Mouse (Mus musculus) neural tube, embryonic 11.5 days (tissue): ENCODE results near the gene Prss12. TPM values are rescaled to one million over a fixed set of nuclear protein-coding genes. Genes with fewer than 3 reads are reported as not detected.

Source experiments
- ATAC-seq: fragments of 200-750 bp; cut with Nextera tagmentation; 2 replicates; pipeline ENCODE4 v1.8.0; 2017; ENCODE audit warnings: moderate number of reproducible peaks, mild to moderate bottlenecking, moderate TSS enrichment, moderate library complexity; ENCODE audit not compliant: insufficient read depth, low FRiP score, low TSS enrichment
- DNase-seq: peaks from one replicate; pipeline ENCODE4 v3.0.0-alpha.2; 2015; ENCODE audit warnings: low spot score
- H3K27ac ChIP-seq: fragments of 300-500 bp; sonication (generic); 2 replicates; pipeline ENCODE4 v1.5.1; 2014; ENCODE audit warnings: low read depth, mild to moderate bottlenecking, low read length
- H3K27me3 ChIP-seq: fragments of 300-500 bp; sonication (generic); 2 replicates; pipeline ENCODE4 v1.6.1; 2014; ENCODE audit warnings: mild to moderate bottlenecking, low read length, mixed read lengths; ENCODE audit not compliant: control insufficient read depth, insufficient read depth
- H3K36me3 ChIP-seq: fragments of 300-500 bp; sonication (generic); 2 replicates; pipeline ENCODE4 v1.6.1; 2014; ENCODE audit warnings: mild to moderate bottlenecking, low read length, moderate library complexity, mixed read lengths; ENCODE audit not compliant: control insufficient read depth, insufficient read depth
- H3K4me1 ChIP-seq: fragments of 300-500 bp; sonication (generic); 2 replicates; pipeline ENCODE4 v1.6.1; 2014; ENCODE audit warnings: low read length, mixed read lengths; ENCODE audit not compliant: control insufficient read depth, insufficient read depth
- H3K4me2 ChIP-seq: fragments of 300-500 bp; sonication (generic); 2 replicates; pipeline ENCODE4 v1.6.1; 2014; ENCODE audit warnings: low read depth, mild to moderate bottlenecking, moderate library complexity
- H3K4me3 ChIP-seq: fragments of 300-500 bp; sonication (generic); 2 replicates; pipeline ENCODE4 v1.5.1; 2014; ENCODE audit warnings: low read depth, low read length
- H3K9ac ChIP-seq: fragments of 300-500 bp; sonication (generic); 2 replicates; pipeline ENCODE4 v1.6.1; 2014; ENCODE audit warnings: mild to moderate bottlenecking, low read length
- H3K9me3 ChIP-seq: fragments of 300-500 bp; sonication (generic); 2 replicates; pipeline ENCODE4 v1.6.1; 2016; ENCODE audit warnings: low read length; ENCODE audit not compliant: control insufficient read depth
- WGBS: fragments of 180-500 bp; shearing (Covaris S2); extraction: QIAGEN DNeasy Blood & Tissue Kit; methylation state at CpG from one replicate; pipeline ENCODE4 v1.1.7; 2014; 5-methylcytosine and 5-hydroxymethylcytosine counted together
- polyA plus RNA-seq: library from polyadenylated mRNA; unstranded; fragments of >200 nt; fragmentation: Nextera tagmentation; extraction: Ambion mirVana; gene quantifications from 2 replicates; pipeline ENCODE4 v1.2.1, GENCODE M21; 2014

Prss12 gene
- polyA plus RNA-seq, 1 experiment from 2014 or later: 5.3 TPM

DNA sequence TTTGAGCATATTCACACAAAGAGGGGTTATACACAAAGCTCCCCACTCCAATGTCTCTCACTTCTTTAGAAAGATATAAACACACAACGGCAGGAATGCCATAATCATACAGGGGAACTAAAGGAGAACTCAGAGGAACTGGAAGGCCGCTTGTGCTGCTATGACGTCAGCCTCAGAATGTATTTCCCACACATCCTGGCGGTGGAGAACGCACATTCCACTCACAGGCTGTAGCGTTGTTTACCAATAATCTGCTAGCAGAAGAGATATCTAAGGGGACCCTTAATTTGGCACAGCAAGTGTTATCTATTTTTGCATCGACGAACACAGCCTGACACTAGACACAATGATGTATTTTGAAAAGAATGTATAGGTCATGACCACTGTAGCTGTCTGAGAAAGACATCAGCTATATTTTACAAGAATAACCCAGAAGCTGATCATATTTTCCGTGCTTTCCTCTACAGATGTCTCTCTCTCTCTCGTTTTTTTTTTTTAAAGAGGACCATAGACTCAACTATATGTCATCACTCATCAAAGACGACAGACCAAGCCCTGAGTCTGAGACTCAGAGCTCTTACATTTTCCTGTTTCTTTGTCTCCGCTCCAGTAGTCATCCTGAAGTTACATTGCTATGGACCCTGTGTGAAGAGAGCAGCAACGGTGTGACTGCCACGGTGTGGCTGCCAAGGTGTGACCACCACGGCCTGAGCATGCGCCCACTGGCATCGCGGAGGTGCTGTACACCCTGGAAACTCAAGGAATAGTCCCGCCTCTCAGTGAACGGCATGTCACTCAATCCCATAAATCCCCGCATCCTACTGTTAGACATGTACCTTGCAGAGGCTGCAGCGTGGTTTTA lies 16.9 kb upstream of the Prss12 start:
- Histone ChIP-seq H3K4me2 (no peak overlapping the region), H3K4me1 (no peaks in the 10 kb centered on the region), H3K27me3 (no peaks in the 10 kb centered on the region), H3K36me3 (no peaks in the 10 kb centered on the region), H3K9ac (no peak overlapping the region), H3K4me3 (no peak overlapping the region), H3K9me3 (no peaks in the 10 kb centered on the region), H3K27ac (no peak overlapping the region)
- 87% methylated on average over 22 of the region's 22 CpGs for WGBS
- DNase-seq (no peak), ATAC-seq (no peak)

DNA sequence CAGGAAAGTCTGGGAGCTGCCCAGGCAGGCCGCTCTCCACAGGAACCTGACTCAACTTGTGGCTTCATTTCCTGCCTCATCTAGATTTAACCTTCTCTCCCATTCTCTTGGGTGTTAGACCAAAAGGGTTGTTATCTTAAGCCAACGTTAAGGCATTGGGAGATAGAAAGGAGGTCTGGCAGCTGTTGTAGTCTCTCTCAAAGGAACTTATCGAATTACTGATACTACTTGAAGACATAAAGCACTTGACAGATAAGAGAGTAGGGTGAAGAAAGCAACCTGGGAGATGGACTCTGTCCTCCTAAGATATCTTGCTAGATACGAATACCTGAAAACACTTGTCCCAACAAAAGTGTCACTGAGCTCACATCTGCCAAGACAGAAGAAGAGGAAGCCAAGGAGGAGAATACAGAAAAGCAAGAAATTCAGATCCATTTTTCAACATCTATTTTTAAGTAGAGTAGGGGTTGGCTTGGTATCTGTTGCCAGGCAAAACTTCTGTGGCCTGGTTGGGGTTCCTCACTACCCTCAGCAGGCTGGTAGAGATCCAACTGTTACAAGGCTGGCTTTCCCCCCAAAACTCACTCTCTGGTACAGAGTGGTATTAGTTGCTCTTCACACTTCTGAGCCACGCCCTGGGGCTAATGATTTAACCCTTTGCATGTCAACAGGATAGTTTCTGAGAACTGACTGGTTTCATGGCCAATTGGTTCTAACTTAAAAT lies 14.6 kb upstream of the Prss12 start:
- Histone ChIP-seq H3K4me2 (no peak overlapping the region), H3K27ac (no peak overlapping the region), H3K9me3 (no peaks in the 10 kb centered on the region), H3K27me3 (no peaks in the 10 kb centered on the region), H3K4me1 (no peaks in the 10 kb centered on the region), H3K36me3 (no peaks in the 10 kb centered on the region), H3K4me3 (no peak overlapping the region), H3K9ac (no peak overlapping the region)
- ATAC-seq: no peak
- no peak for DNase-seq
- 71% methylated on average over 5 of the region's 5 CpGs for WGBS

DNA sequence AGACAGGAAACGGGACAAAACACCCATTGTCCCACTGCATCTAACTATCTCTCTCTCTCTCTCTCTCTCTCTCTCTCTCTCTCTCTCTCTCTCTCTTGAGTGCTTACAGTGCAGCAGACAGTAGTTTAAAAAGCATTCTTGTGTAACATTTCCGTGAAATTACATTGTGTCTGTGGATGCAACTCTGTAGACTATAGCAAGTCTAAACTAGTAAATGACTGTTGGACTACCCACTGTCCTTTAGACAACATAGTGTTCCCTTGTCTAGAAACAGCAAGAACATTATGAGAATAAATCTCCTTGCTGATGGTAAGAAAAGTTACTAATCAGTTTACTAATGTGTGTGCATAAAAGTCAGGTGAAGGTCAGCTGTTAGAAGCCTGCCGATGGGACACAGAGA lies 13.4 kb upstream of the Prss12 start:
- no peak for DNase-seq
- Histone ChIP-seq H3K9me3 (no peaks in the 10 kb centered on the region), H3K27ac (no peak overlapping the region), H3K4me2 (no peak overlapping the region), H3K4me1 (no peaks in the 10 kb centered on the region), H3K36me3 (no peaks in the 10 kb centered on the region), H3K9ac (no peak overlapping the region), H3K27me3 (no peaks in the 10 kb centered on the region), H3K4me3 (no peak overlapping the region)
- no peak for ATAC-seq
- WGBS: 89% methylated on average over 3 of the region's 3 CpGs

DNA sequence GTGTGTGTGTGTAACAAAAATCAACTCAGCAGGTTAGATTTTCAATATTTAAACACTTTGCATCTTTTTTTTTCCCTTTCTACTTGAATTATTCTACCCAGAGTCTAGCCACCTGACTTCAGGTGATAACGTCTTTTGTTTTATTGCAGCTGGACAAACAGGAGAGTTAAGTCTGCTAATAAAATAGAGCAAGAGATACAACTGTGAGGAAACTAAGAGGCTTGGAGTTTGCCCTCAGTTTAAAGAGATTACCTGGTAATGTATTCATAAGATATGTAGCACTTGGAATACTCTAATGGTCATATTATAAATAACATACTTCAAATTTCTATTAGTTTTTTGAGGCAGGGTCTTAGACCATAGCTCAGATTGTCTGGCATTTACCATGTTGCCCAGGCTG lies 9.1 kb upstream of the Prss12 start:
- no peak for ATAC-seq
- no peaks in the 10 kb centered on the region for H3K36me3 ChIP-seq
- H3K4me3 ChIP-seq: no peak overlapping the region
- no peaks in the 10 kb centered on the region for H3K4me1 ChIP-seq
- no peaks in the 10 kb centered on the region for H3K9me3 ChIP-seq
- 85% methylated on average over 1 of the region's 1 CpGs for WGBS
- H3K27me3 ChIP-seq: no peaks in the 10 kb centered on the region
- no peak for DNase-seq
- no peak overlapping the region for H3K9ac ChIP-seq
- H3K27ac ChIP-seq: no peak overlapping the region
- no peak overlapping the region for H3K4me2 ChIP-seq

DNA sequence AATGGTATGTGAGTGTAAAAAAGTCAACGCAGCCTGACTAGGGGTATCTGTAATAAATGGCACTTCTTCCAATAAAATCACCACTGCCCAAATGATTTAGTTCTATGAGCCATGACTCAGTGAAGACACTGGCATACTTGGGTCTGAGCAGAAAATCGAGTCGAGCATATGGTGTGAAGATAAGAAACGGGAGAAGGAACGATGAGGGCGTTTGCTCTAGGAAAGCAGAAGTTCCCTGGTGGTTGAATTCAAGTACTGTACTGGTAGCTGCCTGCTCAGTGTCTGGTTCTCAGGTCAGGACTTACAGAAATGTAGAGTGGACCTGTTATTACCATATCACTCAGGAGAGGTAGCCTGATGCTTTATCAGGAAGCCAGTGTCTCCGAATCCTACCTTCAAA lies 6.2 kb upstream of the Prss12 start:
- no peak overlapping the region for H3K4me2 ChIP-seq
- ATAC-seq (no peak), DNase-seq (no peak)
- H3K27me3 ChIP-seq: no peaks in the 10 kb centered on the region
- H3K27ac ChIP-seq: no peak overlapping the region
- no peaks in the 10 kb centered on the region for H3K9me3 ChIP-seq
- no peaks in the 10 kb centered on the region for H3K36me3 ChIP-seq
- H3K4me1 ChIP-seq: no peaks in the 10 kb centered on the region
- WGBS: 89% methylated on average over 7 of the region's 7 CpGs
- no peak overlapping the region for H3K4me3 ChIP-seq
- H3K9ac ChIP-seq: no peak overlapping the region

DNA sequence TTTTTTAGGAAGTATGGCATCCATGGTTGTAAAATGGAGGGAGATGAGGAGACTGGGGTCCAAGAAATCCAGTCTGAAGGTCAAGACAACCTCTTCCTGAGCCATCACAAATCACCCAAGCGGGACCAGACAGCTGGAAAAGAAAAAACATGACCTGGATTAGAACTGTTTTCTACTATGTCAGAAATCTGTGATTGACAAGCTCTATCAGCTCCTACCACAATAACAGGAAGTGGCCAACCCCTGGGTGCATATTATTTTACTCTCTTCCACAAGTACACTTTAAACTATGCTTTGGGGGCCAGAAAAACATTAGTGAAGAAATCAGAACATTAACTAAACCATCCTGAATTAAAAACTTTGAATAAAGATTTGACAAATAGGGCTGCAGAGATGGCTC lies 2.2 kb upstream of the Prss12 start:
- Histone ChIP-seq H3K4me1 (peaks cover 5% of the 10 kb centered on the region; the same call in 1 of the 2 replicates), H3K9ac (no peak overlapping the region), H3K4me3 (no peak overlapping the region), H3K27me3 (peaks cover 13% of the 10 kb centered on the region; the same call in 1 of the 2 replicates), H3K4me2 (no peak overlapping the region), H3K27ac (no peak overlapping the region), H3K36me3 (no peaks in the 10 kb centered on the region), H3K9me3 (no peaks in the 10 kb centered on the region)
- ATAC-seq (no peak), DNase-seq (no peak)
- WGBS: 76% methylated on average over 1 of the region's 1 CpGs

DNA sequence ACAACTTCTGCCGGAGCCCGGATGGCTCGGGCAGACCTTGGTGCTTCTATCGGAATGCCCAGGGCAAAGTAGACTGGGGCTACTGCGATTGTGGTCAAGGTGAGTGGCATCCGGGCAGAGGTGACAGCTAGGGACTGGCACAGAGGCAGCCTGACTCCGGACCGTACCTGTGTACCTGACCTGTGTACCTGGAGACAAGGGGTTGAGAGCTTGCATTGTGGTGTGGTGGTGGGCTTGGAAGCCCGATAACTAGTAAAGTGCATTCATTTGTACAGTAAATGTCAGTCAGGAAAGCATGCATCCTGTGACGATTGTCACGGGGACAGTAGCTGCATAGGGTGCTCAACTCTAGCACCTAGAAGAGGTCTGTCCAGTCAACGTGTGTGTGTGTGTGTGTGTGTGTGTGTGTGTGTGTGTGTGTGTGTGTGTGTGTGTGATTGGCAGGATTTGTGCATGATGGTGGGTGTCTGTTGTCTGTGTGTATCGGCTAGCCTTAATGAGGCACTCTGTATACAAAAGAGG lies 886 bp downstream of the Prss12 start:
- H3K9ac ChIP-seq: peak overlapping the region; percentile 66
- H3K4me2 ChIP-seq: peak overlapping the region; percentile 99
- no peak for DNase-seq
- peak overlapping the region; percentile 77 for H3K4me3 ChIP-seq
- ATAC-seq: peak; percentile 56
- H3K4me1 ChIP-seq: peaks cover 5% of the 10 kb centered on the region; the same call in 1 of the 2 replicates
- no peak overlapping the region for H3K27ac ChIP-seq
- H3K36me3 ChIP-seq: no peaks in the 10 kb centered on the region
- peaks cover 13% of the 10 kb centered on the region; the same call in 1 of the 2 replicates for H3K27me3 ChIP-seq
- no peaks in the 10 kb centered on the region for H3K9me3 ChIP-seq
- 10% methylated on average over 13 of the region's 13 CpGs for WGBS

DNA sequence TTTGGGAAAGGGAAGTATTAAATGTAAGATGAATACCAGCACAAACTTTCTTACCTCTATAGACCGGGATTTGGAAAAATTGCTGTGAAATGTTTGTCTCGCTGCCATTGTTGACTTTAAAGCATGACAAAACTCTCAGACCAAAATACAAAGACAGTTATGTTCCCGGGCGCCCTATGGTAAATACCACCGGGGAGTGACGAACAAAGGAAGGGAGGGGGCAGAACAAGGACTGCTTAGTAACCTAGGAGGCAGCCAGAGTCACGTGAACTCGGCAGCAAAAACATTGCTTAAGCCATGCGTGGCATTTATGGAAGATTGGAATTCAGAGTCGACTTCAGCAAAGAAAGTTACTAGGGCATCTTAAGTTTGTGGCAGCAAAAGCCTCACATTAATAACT lies 1.4 kb downstream of the Prss12 start:
- 8% methylated on average over 10 of the region's 10 CpGs for WGBS
- no peaks in the 10 kb centered on the region for H3K9me3 ChIP-seq
- ATAC-seq: peak; percentile 67
- peaks cover 5% of the 10 kb centered on the region; the same call in 1 of the 2 replicates for H3K4me1 ChIP-seq
- H3K4me3 ChIP-seq: peak overlapping the region; percentile 7; the same call in 1 of the 2 replicates
- no peaks in the 10 kb centered on the region for H3K36me3 ChIP-seq
- H3K9ac ChIP-seq: no peak overlapping the region
- H3K27ac ChIP-seq: no peak overlapping the region
- peaks cover 13% of the 10 kb centered on the region; the same call in 1 of the 2 replicates for H3K27me3 ChIP-seq
- DNase-seq: peak; percentile 39
- H3K4me2 ChIP-seq: peak overlapping the region; percentile 99
